Mouse (Mus musculus): ENCODE data around the gene Xkr7.

GRCm38 (mm10) chr2:153071491-153072184 is 40.0 kb downstream of the Xkr7 start:
- TF ChIP-seq EP300 (IDR thresholded peaks at IDR 0.05; ENCODE audit: insufficient read depth, low read depth, low read length) (no peak), CTCF (IDR thresholded peaks at IDR 0.05; ENCODE audit: low read depth, low read length) (no peak)

Data from ES-Bruce4 (cell line).